Mouse (Mus musculus) small intestine, adult 2 months (tissue): ENCODE results near the gene Ccer2.

Experiments
- CTCF ChIP-seq: fragments of 200-500 bp; IDR thresholded peaks from 2 replicates; pipeline ENCODE4 v1.5.1; 2012; ENCODE audit warnings: low read depth, mild to moderate bottlenecking, control low read depth, inconsistent platforms, low read length, moderate library complexity, mixed read lengths; ENCODE audit not compliant: insufficient replicate concordance, insufficient read length; ENCODE audit errors: extremely low read depth
- POLR2A ChIP-seq: fragments of 200-500 bp; IDR thresholded peaks from 2 replicates; pipeline ENCODE4 v1.6.1; 2012; ENCODE audit warnings: low read depth, mild to moderate bottlenecking, control low read depth, inconsistent platforms, low read length, moderate library complexity

DNA sequence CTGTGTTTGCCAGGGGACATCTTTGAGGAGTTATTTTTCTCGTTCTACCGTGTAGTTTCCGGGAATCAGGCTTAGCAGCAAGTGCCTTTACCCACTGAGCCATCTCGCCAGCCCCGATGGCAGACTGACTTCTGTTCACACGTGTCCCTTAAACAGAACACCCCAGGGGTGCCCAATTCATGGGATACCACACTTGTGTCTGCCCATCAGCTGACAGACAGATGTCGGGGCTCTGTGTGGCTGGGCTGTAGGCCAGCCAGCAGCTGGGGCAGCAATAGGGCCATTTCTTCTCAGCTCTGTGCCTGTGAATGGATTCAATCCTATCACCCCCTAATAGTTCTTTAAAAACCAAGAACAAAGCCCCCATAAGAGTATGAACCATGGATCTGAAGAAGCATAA, 19.2 kb downstream of the Ccer2 start:
- TF ChIP-seq CTCF (no peak), POLR2A (no peak)
